Mouse (Mus musculus) embryonic fibroblast, embryonic 13.5 days (primary cell): ENCODE measurements around the gene Pth.

Experiments
- CTCF ChIP-seq: IDR thresholded peaks from 2 replicates; pipeline ENCODE4 v1.5.1; 2011; ENCODE audit warnings: mild to moderate bottlenecking, control low read depth, low read length, moderate library complexity, borderline replicate concordance; ENCODE audit not compliant: insufficient read depth
- POLR2A ChIP-seq: IDR thresholded peaks from 2 replicates; pipeline ENCODE4 v1.6.1; 2011; ENCODE audit warnings: low read depth, mild to moderate bottlenecking, control low read depth, low read length, moderate library complexity

GRCm38 (mm10) chr7:113377875-113378658, 10.3 kb downstream of the Pth start:
- peak; percentile 40; the same call in 1 of the 2 replicates for TF ChIP-seq CTCF
- 0 out of 2 replicates have a peak, but pooled peaks have one; percentile 18 for TF ChIP-seq POLR2A
